Mouse (Mus musculus) liver, embryonic 11.5 days (tissue): ENCODE data around the gene Ldah. TPM values are rescaled to one million over a fixed set of nuclear protein-coding genes. Genes with fewer than 3 reads are reported as not detected.

Experiments used
- polyA plus RNA-seq: library from polyadenylated mRNA; unstranded; fragments of >200 nt; fragmentation: Nextera tagmentation; extraction: Ambion mirVana; gene quantifications from 2 replicates; pipeline ENCODE4 v1.2.1, GENCODE M21; 2014

The Ldah gene
- polyA plus RNA-seq, 1 experiment from 2014 or later = 57.2 TPM

Other genes with a start within 250 kb of the Ldah start
- 77.7 and 98.5 TPM in 2 replicates for gene Apob, start 230.5 kb upstream of the Ldah start, polyA plus RNA-seq
- not detected in 2 replicates for gene Gdf7, start 93.8 kb downstream of the Ldah start, polyA plus RNA-seq
- gene Hs1bp3, start 105.3 kb downstream of the Ldah start, polyA plus RNA-seq = 8.6 and 8.8 TPM in 2 replicates